Mouse (Mus musculus) layer of hippocampus, postnatal 25 days (tissue): ENCODE measurements around the gene Olfr1303. TPM values are rescaled to one million over a fixed set of nuclear protein-coding genes. Genes with fewer than 3 reads are reported as not detected.

Source experiments
- DNase-seq, 2 experiments: peaks; one replicate each; pipeline ENCODE4 v3.0.0; 2022; ENCODE audit warnings: mixed read lengths in 2 of 2, low spot score in 1 of 2; ENCODE audit errors: extremely low spot score in 1 of 2
- total RNA-seq, 2 experiments: library from RNA; stranded (reverse); gene quantifications; 2 replicates each; pipeline ENCODE4 v1.2.3; 2021

The Olfr1303 gene
- total RNA-seq, result not detected

DNA sequence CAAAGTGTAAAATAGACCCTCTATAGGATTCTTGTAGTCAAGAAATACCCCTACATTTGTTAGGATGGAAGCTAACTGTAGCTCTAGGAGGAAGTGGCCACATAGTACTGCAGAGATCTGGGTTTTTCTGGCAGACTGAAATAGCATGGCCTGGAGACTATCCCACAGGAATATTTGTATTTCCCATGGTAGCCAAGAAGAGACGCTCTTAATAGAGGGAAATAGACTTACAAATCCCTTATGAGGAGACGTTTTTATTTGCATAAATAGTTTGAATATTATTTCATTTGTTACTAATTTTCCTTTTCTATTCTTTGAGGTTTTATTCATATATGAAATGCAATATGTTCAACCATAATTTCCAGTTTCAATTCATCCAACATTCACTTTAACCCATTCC is at the start of gene Olfr1303:
TSS of gene Olfr1303 (minus strand) at position 101 of the 400 bp plus-strand sequence.
- DNase-seq, result no peak

GRCm38 (mm10) chr2:111812936-111813335 is 7.2 kb downstream of the Olfr1303 start:
- no peak for DNase-seq

DNA sequence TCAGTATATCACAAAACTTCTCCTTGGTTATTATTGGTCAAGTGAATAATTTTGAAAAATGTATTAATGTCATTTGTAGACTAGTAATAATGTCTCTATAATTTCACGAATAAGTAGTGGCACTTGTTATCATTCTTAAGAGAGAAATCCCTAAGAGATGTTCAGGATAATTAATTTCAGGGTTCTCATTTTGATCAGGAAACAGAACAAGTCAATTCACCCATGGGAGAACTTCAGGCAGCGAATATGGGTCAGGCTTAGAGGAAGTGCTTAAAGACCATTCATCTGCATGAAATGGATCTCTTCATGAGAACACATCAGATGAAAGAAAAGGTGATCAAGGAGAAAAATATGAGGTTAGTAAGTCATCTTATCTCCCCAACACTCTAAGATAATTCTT is 43.0 kb downstream of the Olfr1303 start, which contains the start of gene Olfr1302:
TSS of gene Olfr1302 (plus strand) at position 301 of the 400 bp plus-strand sequence.
- no peak for DNase-seq

Other genes with a start within 250 kb of the Olfr1303 start
- not detected for gene Olfr1297, start 193.8 kb downstream of the Olfr1303 start, total RNA-seq
- gene Olfr1298, start 171.1 kb downstream of the Olfr1303 start, total RNA-seq, result not detected
- not detected for gene Olfr1299, start 158.9 kb downstream of the Olfr1303 start, total RNA-seq
- gene Olfr1301, start 69.3 kb downstream of the Olfr1303 start, total RNA-seq, result not detected
- not detected for gene Olfr1302, start 42.9 kb downstream of the Olfr1303 start, total RNA-seq
- gene Olfr1305, start 56.8 kb upstream of the Olfr1303 start, total RNA-seq, result not detected
- not detected for gene Olfr1306, start 95.9 kb upstream of the Olfr1303 start, total RNA-seq
- under 1 TPM; 0.02 to 0.05 TPM for gene Olfr1307, start 129.1 kb upstream of the Olfr1303 start, total RNA-seq
- gene Olfr1308, start 144.6 kb upstream of the Olfr1303 start, total RNA-seq, result not detected
- not detected for gene Olfr1309, start 169.9 kb upstream of the Olfr1303 start, total RNA-seq
- gene Olfr1310, start 192.4 kb upstream of the Olfr1303 start, total RNA-seq, result not detected
- not detected for gene Olfr1311, start 204.1 kb upstream of the Olfr1303 start, total RNA-seq
- not detected for gene Olfr1312, start 229.9 kb upstream of the Olfr1303 start, total RNA-seq